Mouse (Mus musculus) heart, adult 11 months (tissue): ENCODE measurements around the gene Nup93.

Experiments used
- DNase-seq: peaks from one replicate; pipeline ENCODE4 v3.0.0; 2022

Gene Nup93

GRCm38 (mm10) chr8:94270309-94270708, 55.9 kb downstream of the Nup93 start:
- peak; percentile 81 for DNase-seq

GRCm38 (mm10) chr8:94271102-94271501, 56.7 kb downstream of the Nup93 start:
- peak; percentile 72 for DNase-seq

- peak; percentile 56 for DNase-seq
Observed at GRCm38 (mm10) chr8:94272612-94273011, 58.2 kb downstream of the Nup93 start.

GRCm38 (mm10) chr8:94273289-94273850, 59.0 kb downstream of the Nup93 start:
- peak; percentile 78 for DNase-seq

- DNase-seq: peak; percentile 54
Observed at GRCm38 (mm10) chr8:94274030-94274429, 59.7 kb downstream of the Nup93 start.

- DNase-seq: peak; percentile 52
Observed at GRCm38 (mm10) chr8:94278295-94278694, 63.9 kb downstream of the Nup93 start.

- peak; percentile 82 for DNase-seq
Observed at GRCm38 (mm10) chr8:94280001-94280613, 65.7 kb downstream of the Nup93 start.

GRCm38 (mm10) chr8:94282453-94282985, 68.2 kb downstream of the Nup93 start:
- DNase-seq: peak; percentile 11

- DNase-seq: peak; percentile 40
Observed at GRCm38 (mm10) chr8:94284204-94284603, 69.8 kb downstream of the Nup93 start.

GRCm38 (mm10) chr8:94290606-94291005, 76.2 kb downstream of the Nup93 start:
- DNase-seq: peak; percentile 92

GRCm38 (mm10) chr8:94292072-94292471, 77.7 kb downstream of the Nup93 start:
- peak; percentile 92 for DNase-seq

- peak; percentile 71 for DNase-seq
Observed at GRCm38 (mm10) chr8:94292626-94293025, 78.3 kb downstream of the Nup93 start.

- DNase-seq: peak; percentile 33
Observed at GRCm38 (mm10) chr8:94295687-94296086, 81.3 kb downstream of the Nup93 start.

GRCm38 (mm10) chr8:94296312-94296991, 82.1 kb downstream of the Nup93 start:
- DNase-seq: no peak

GRCm38 (mm10) chr8:94297101-94297500, 82.7 kb downstream of the Nup93 start:
- peak; percentile 94 for DNase-seq

- no peak for DNase-seq
Observed at GRCm38 (mm10) chr8:94300809-94301208, 86.4 kb downstream of the Nup93 start.

- DNase-seq: peak; percentile 9
Observed at GRCm38 (mm10) chr8:94304412-94304811, 90.0 kb downstream of the Nup93 start.

- peak; percentile 73 for DNase-seq
Observed at GRCm38 (mm10) chr8:94306989-94307513, 92.7 kb downstream of the Nup93 start.

- peak; percentile 27 for DNase-seq
Observed at GRCm38 (mm10) chr8:94307652-94308051, 93.3 kb downstream of the Nup93 start.

- DNase-seq: no peak
Observed at GRCm38 (mm10) chr8:94314069-94314468, 99.7 kb downstream of the Nup93 start.

- peak; percentile 94 for DNase-seq
Observed at GRCm38 (mm10) chr8:94317249-94317648, 102.9 kb downstream of the Nup93 start.

GRCm38 (mm10) chr8:94317691-94318090, 103.3 kb downstream of the Nup93 start:
- no peak for DNase-seq

- no peak for DNase-seq
Observed at GRCm38 (mm10) chr8:94320036-94320435, 105.7 kb downstream of the Nup93 start.

- DNase-seq: no peak
Observed at GRCm38 (mm10) chr8:94322083-94322482, 107.7 kb downstream of the Nup93 start.
